Mouse (Mus musculus) retina, embryonic 14.5 days (tissue): ENCODE results near the gene Aip.
"Not testable (repeated sequence)": the region's sequence is repeated elsewhere in the genome, so short reads cannot be mapped to it uniquely, and the experiment has no call there.

Experiments
- DNase-seq: peaks from one replicate; pipeline ENCODE4 v3.0.0-alpha.2; 2015; ENCODE audit warnings: low spot score

Gene Aip

DNA sequence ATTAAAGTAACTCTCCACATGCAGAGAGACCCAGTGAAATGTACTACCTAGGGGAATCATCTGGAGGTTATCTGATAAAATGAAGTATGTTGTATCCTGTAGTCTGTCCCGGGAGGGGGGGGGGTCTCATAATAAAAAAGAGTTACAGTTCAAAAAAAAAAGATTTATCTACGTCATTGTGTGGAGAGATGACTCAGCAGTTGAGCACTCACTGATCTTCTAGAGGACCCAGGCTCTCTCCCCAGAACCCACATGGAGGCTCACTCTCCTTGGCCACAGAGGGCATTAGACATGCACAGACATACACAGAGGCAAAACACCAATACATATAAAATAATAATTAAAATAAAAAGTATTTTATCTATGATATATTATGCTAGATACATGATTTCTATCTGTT is 34.3 kb downstream of the Aip start:
- DNase-seq, result no peak

DNA sequence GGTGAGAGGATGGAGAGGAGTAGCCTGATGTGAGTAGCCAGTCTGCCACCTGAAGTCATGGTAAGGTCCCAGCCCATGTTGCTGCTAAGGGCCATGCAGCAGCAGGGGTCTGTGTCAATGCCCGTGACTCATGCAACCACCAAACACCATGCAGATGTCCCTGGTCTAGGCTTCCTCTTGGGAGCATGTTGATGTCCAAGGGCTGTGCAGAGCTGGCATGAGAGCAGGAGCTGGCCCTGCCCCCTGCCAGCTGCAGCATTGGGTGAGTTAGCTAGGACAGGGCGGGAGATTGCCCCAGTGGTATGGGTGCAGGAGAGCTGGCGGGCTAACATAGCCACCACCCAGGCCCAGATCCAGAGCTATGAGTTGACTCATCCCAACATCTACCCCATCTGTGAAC is 35.2 kb downstream of the Aip start:
- no peak for DNase-seq

DNA sequence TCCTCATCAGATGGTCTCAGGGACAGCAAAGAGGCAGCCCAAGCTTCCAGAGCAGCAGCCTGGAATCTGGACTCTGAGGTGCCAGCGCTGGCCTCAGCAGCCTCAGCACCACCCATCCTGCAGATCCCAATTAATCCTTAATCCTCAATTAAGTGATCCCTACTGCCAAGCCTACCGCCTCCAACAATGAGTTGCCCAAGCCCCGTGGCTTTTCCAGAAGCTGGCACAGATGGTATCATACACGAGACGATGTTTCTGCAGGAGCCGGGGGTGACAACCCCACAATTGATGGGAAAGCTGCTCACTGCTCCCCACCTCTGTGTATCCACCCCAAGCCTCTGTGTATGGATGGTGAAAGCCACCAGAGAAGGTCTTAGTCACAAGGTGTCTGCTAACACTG is 36.5 kb downstream of the Aip start:
- DNase-seq, result no peak

DNA sequence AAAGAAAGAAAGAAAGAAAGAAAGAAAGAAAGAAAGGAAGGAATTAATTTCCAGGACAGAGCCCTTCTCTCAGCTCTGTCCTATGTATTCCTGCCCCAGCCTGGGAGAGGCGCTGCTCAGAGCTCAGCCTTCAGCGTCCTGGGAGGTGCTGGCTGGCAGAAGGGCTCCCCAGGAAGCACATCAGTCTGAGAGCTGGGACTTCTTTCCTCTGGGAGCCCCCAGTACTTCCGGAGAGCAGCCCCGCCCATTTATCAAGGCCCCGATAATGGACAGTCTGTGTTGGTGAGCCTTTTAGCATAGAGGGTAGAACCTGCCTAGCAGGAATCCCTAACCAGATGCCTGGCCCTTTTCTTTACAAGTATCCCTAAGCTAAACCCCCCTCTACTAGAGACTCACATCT is 37.5 kb downstream of the Aip start:
- no peak for DNase-seq

DNA sequence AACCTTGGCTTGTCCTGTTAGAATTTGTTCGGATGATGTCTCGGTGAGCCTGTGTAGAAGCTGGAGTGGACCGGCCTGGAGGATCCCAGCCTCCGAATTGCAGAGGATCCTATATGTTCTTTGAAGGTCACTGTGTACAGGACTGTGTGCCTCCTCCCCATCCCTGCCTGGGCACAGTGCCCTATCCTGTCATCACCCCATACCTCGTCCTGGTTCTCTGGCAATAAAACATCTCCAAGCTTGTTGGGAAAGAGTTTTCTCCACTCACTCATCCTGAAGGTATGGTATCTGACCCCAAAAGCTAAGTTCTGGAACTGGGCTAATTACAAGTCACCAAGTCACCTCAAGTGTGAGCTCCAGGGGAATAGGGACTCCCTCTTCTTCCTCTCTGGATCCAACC is 38.6 kb downstream of the Aip start:
- no peak for DNase-seq

DNA sequence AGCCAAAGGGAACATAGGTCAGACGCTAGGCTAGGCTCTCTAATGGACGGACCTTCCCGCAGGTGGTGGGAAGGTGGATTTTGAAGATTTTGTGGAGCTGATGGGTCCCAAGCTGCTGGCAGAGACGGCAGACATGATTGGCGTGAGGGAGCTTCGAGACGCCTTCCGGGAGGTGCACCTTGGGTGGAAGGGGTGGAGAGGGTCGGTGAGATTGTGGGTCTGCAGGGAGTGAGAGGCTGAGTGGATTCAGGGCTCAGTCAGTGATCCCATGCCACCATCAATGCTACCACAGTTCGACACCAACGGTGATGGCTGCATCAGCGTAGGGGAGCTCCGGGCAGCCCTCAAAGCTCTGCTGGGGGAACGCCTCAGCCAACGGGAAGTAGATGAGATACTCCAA is 39.5 kb downstream of the Aip start:
- no peak for DNase-seq

DNA sequence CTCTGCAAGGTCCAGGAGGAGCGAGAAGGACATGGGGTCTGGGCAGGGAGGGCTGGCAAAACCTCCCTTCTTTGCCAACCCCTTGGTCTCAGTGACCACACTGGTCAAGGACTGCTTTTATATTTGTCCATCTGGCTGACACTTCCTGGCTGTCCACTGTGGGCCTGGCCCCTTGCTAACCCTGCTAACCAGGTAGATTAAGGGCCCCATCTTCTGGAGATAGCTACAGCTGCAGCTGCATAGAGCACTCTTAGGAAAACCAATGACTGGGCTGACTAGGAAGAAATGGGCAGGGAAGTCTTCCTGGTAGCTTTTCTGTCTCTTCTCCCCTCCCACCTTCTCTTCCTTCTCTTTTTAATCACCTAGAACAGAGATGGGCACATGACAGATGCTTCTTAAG is 40.7 kb downstream of the Aip start:
- no peak for DNase-seq

DNA sequence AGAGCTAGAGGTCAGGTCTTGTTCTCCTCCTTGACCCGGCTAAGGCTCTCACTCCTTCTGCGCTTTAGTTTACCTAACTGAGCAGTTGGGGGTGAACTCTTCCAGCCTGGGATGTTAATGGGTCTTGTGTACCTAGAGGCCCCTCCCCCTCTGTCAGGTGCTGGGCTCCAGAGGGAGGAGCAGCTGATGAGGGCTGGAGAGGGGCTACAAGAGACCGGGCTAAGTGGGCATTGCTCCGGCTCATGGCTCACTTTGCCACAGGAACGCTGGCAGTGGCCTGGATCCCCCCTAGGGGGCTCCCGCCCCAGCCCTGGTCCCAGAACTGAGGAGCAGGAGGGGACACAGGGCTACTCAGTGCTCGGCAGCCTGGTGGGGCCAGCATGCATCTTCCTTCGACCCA is 41.8 kb downstream of the Aip start:
- peak; percentile 39 for DNase-seq

DNA sequence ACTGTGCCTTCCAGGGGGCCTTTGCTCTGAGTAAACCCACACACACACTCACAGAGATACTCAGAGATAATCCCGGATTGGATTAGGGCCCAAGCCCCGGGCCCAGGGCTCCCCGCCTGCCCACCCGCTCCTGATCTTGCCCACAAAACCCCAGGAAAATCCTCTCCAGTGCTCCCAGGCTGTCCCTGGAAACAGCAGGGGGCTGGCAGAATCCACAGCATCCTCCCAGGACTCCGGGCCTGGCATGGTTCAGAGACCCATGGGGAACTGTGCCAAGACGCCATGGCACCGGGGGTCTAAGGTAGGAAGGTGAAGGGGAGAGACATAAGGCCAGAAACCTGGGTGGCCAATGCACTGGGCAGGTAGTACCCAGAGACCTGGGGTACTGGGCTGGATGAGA is 42.3 kb downstream of the Aip start:
- DNase-seq, result no peak

DNA sequence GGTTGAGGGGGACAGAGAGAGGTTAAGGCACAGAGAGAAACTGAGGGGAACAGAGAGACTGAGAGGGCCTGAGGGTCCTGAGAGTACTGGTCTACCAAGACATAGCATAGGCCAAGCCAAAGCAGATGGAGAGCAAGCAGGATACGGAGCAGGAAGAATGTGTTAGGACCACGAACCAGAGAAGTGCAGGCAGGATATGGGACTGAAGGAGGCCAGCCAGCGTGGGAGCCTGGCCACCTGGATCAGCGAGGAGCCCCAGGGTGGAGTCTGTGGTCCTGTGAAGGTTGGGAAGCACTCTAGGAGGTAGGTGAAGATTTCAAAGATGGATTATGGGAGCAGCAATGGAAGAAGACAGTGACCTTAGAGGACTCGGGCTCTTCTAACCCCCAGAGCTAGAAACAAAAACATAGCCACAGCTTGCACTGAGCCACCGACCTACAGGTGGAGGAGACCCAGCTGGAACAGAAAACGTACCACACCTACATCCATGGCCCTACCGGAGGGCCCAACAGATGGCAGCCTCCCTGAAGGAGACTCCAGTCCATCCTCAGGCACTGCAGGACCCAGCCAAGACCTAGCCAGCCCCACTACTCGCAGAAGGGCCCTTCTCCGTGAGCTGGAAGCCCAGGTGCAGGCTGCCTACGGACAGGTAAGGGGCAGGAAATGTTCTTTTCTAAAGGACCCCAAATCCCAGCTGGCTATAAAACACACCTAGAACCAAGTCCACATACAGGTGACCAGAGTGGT is 43.3 kb downstream of the Aip start:
- no peak for DNase-seq

DNA sequence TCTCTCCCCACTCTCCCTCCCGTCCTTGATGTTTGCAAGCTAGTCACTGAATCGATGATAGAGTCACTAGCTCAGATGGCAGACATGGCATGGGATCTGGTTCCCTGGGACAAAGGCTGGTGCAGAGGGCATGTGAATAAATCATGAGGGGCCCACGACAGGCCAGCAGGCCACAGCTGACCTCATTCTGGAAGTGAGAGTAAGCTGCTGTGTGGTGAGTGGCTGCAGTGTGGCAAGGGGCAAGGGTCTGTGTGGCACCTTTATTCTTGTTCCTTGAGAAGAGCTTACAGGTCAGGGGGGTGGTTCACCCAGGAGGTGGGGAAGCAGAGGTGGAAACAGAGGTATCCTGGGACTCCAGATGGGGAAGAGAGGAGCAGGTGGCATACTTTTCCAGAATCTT is 44.3 kb downstream of the Aip start, which contains the start of gene Cabp2:
TSS of gene Cabp2 (plus strand) at position 185 of the 400 bp plus-strand sequence.
- peak; percentile 24 for DNase-seq

DNA sequence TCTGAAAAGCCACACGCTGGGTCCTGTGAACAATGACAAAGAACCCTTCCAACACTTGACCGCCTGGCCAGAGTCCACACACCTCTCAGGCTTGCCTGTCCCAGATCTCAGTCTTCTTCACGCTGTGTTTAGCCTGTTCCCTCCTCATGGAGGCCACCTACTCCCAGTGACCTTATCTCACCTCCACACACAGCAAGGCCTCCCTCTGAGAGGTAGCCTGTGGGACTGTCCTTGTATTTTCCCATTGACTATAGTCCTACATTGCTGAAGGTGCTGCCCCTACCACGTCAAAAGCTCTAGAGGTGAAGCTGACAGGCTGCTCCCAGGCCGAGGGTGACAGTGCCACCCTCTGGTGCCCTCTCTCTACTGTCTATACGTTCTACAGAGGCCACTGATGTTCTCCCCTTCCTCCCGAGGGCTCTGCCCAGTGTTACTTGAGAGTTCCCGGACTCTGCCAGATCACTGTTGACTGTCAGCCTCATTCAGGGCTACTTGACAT is 45.1 kb downstream of the Aip start:
- no peak for DNase-seq

DNA sequence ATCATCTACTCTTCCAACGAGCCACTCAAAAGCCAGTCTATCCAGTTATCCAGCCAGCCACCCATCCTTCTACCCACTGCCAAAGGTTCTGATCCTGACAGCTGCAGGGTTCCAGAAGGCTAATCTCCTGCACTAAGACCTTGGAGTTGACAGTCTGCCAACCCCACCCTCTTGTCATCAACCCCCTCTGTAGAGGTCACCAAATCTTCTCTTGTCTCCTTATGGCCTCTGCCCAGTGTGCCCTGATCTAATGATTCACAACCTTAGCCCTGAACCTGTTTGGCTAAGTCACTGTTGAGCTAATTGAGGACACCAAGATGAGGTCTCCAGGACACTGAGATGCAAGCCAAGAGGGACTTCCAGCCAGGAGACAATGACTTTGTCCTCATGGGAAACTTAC is 46.1 kb downstream of the Aip start:
- DNase-seq, result no peak

DNA sequence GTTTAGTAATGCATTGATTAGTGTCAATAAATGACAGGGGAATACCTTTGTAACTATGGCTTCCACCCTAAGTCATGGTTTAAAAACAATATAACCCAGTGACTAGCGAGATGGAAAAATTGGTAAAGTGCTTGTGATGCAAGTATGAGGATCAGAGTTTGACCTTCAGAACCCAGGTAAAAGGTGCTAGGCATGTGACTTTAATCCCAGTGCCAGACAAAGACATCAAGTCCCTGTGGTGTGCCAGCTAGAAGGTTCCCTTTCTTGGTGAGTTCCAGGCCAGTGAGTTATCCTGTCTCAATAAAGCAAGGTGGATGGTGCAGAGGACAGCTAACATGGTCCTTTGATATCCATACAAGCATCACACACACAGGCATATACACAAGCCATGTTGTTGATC is 50.1 kb downstream of the Aip start:
- DNase-seq, result no peak

DNA sequence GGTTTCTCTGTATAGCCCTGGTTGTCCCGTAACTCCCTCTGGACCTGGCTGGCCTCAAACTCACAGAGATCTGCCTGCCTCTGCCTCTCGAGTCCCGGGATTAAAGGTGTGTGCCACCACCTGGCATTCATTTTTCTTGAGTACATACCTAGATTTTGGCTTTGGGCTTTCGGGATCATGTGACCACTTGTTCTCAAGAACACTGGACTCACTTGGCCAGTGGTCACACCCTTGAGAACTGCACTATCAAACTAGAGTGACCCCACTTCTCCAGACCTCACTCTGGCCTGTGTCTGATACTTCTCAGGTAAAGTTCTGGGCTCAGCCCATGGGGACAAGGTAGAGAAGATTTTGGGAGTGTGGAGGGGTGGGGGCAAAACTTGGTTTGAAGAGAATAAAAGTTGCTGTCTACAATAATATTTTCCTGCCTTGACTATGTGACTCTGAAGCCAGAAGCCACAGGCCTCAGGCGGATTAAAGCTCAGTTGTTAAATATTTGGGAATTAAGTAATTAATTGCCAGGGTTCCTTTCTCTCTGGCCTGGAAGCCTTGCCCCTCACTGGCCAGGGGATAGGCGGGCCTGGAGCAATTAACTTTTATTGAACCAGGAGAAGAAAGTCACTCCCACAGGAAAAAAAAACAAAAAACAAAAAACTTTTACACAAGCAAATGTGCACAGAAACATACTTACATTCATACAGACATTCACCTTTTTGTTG is 52.8 kb downstream of the Aip start:
- DNase-seq, result no peak

DNA sequence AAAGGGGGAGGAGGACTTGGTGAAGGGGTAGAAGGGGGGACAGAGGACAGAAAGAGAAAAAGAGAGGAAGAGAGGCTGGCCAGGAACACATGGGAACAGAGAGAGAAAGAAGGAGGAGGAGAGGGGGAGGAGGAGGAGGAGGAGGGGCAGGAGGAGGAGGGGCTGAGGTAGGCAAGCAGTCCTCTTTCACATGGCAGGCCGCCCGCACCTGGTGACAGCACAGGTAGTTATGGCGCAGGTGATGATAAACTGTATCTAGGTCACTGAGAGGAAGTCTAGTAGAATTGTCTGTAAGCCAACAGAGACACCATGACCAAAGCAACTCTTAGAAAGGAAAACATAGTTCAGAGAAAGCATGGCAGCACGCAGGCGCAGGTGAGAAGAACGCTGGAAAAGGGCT is 54.3 kb downstream of the Aip start:
- no peak for DNase-seq

DNA sequence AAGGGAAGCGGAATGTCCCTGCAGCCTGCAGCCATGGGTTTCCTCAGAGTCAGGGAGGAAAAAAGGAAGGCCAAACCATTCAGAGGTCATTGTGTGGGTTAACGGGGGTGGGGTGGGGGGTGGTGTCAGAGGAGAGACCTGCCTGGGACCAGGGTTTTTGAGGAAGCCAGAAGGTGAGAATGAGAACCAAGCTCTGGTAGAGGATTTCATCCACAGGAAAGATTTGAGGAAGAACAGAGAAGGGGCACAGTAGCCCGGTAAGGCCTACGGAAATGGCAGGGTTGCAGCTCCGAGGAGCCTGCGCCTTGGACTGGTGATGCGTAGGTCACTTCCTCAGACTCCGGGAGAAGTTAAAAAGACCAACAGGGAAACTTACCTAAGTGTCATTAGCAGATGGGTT is 54.9 kb downstream of the Aip start:
- DNase-seq, result no peak

DNA sequence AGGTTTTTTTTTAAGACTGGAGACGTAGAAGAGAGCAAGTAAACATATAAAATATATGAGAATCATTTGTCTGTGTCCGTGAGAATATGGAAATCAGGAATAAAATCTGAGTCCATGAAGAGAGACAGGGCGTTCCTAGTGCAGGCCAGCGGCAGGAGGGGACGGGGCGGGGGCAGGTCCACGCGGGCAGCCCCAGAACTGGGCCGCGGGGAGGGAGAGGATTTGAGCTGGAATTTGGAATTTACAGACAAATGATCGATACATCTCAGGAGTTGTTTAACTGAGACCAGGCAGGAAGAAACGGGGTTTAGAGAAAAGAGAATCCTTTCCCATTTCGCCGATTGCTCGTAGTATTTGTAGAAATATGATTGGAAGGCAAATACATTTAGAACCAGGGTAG is 55.3 kb downstream of the Aip start:
- DNase-seq, result no peak

DNA sequence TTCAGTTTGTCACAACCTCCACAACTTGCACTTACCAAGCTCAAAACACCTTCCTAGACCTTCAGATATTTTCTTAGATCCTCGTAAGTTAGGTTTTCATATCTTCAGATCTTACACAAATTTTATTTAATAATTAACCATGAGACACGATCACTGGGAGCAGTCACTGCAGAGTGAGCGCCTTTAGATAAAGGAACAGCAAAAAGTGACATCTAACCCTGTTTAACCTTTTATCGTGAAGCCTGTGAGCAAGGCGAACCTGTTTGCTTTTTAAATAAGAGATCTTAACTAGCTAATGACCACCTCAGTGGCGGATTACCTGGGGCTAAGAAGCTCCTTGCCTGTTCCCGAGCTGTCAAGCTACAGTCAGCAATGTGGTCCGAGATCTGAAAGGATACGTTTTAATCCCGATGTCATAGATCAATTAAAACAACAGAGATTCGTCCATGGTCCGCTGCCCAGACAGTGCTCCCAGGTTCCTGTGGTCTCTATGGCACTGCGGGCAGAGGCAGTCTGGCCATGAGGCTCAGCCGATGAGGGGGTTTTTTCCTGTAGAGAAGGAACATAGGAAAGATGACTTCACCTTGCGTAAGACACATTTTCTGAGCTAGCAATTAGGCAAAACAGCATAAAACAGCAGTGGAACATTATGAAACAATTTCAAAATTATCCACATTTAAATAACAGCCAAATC is 56.8 kb downstream of the Aip start:
- no peak for DNase-seq

DNA sequence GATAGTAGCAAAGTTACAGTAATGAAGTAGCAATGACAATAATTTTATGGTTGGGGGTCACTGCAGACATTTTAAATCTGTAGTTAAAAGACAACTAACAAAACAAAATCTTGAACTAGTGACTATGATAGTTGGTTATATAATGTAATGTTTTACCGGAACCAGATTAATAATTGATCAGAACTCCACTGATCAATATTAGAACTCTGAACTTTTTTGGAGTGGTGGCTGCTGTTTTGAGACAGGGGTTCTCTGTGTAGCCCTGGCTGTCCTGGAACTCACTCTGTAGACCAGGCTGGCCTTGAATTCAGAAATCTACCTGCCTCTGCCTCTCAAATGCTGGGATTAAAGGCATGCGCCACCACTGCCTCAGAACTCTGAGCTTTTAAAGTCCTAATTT is 57.4 kb downstream of the Aip start:
- DNase-seq, result not testable (repeated sequence)

DNA sequence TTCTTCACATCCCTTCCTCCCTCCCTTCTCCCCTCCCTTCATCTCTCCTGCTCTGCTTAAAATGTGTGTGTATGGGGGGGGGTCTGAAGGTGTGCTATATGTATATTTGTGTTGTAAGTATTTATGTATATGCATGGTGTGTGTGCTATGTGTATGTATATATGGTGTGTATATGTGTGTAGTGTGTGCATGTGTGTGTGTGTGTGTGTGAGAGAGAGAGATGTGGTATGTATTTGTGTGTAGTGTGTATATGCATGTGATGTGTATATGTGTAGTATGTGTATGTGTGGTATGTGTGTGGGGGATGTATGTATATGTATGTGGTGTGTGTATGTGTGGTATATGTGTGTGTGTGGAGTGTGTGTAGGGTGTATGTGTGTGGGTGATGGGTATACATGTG is 58.8 kb downstream of the Aip start:
- no peak for DNase-seq

DNA sequence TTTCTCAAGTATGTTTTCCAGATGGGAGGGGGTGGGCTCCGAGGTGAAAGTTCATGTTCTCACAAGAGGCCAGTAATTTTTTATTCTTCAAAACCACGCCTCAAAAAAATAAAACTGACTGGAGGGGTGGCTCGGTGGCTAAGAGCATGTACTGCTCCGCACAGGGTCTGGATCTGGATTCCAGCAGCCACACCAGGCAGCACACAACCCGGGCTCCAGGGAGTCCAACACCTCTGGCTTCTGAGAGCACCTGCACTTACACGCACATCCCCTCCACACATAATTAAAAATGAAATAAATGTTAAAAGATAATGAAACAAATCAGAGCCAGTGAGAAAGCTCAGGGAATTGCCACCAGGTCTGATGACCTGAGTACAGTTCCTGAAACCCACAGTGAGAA is 59.4 kb downstream of the Aip start:
- no peak for DNase-seq

DNA sequence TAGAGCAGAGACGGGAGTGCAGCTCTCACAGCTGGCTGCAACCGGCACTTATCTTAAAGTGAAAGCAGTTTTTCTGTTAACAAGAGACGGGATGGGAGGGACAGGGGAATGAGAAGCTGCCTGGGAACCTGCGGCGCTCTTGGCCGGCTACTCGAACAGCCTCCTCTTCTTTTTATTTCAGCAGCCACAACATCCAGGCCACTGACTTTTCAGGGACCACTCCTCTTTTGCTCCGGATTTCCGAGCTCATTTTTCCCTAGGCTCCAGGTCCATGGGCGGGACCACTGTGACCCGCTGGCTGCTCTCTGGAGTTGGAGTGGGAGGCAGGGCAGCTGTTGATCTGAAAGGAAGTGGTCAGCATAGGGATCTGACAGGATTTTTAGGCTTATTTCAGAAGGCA is 61.2 kb downstream of the Aip start:
- DNase-seq, result not testable (repeated sequence)
